Comparison of ENCODE assay signal across 11 mouse cellular contexts in the genomic region with DNA sequence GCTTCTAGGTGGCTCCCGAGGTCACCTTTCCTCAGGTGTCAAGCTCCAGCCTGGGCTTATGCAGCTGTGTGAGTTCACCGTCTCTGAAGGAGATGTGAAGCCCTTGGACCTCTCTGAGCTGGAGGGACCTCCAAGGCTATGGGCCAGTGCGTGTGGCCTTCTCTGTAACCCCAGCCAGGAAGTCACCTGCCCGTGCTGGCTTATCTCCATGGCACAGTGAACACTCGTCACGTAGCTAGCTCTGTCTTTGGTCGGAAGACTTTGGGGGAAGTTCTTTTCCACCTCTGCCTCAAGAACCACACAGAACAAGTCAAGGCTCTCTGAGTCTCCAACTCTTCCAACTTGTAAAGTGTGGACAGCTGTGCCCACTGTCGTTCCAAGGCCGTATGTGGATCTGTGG. TPM values are rescaled to one million over a fixed set of nuclear protein-coding genes. Genes with fewer than 3 reads are reported as not detected.
DNase-seq lines count a peak whose midpoint lies in the region; ATAC-seq lines count a peak whose summit lies in the region.
"Had no signal": no experiment of that assay in that cellular context is flagged by ENCODE, and none has a peak within 500 bp of the region (broad histone marks: within the 10 kb centered on the region; RNA-seq: fewer than 3 reads in every experiment).

No protein-coding gene starts in this region.

- no peak overlapping the region for H3K9ac ChIP-seq in lung, embryonic 15.5 days
- H3K9ac ChIP-seq in forebrain, embryonic 13.5 days: peak overlapping the region; percentile 63; the same call in 1 of the 2 replicates
- no peak overlapping the region for H3K9ac ChIP-seq in limb, embryonic 15.5 days

- peaks cover 22% of the 10 kb centered on the region for H3K4me1 ChIP-seq in lung, embryonic 15.5 days
- H3K4me1 ChIP-seq in forebrain, embryonic 13.5 days: peaks cover 38% of the 10 kb centered on the region
- peaks cover 23% of the 10 kb centered on the region for H3K4me1 ChIP-seq in limb, embryonic 15.5 days

- H3K27ac ChIP-seq in lung, embryonic 15.5 days: no peak overlapping the region; the same call in 1 of the 2 replicates
- peak overlapping the region; percentile 97 for H3K27ac ChIP-seq in forebrain, embryonic 13.5 days
- H3K27ac ChIP-seq in limb, embryonic 15.5 days: peak overlapping the region; percentile 77
- H3K27ac ChIP-seq: kidney, postnatal 0 days; macrophage had no signal

- H3K9me3 ChIP-seq in lung, embryonic 15.5 days: no peaks in the 10 kb centered on the region
- H3K9me3 ChIP-seq in forebrain, embryonic 13.5 days (replicated peaks): no peaks in the 10 kb centered on the region; the same call in 1 of the 2 replicates
- no peaks in the 10 kb centered on the region for H3K9me3 ChIP-seq in limb, embryonic 15.5 days

- WGBS in lung, embryonic 15.5 days: 65% methylated on average over 9 of the region's 9 CpGs
- 85% methylated on average over 9 of the region's 9 CpGs for WGBS in forebrain, embryonic 13.5 days
- WGBS in limb, embryonic 15.5 days: 72% methylated on average over 9 of the region's 9 CpGs

- no peaks in the 10 kb centered on the region for H3K27me3 ChIP-seq in lung, embryonic 15.5 days
- H3K27me3 ChIP-seq in forebrain, embryonic 13.5 days: no peaks in the 10 kb centered on the region
- H3K27me3 ChIP-seq in limb, embryonic 15.5 days: no peaks in the 10 kb centered on the region

- H3K4me3 ChIP-seq in lung, embryonic 15.5 days: no peak overlapping the region
- H3K4me3 ChIP-seq in forebrain, embryonic 13.5 days: no peak overlapping the region
- no peak overlapping the region for H3K4me3 ChIP-seq in limb, embryonic 15.5 days

- no peak overlapping the region for H3K4me2 ChIP-seq in lung, embryonic 15.5 days
- peak overlapping the region; percentile 49; the same call in 1 of the 2 replicates for H3K4me2 ChIP-seq in forebrain, embryonic 13.5 days
- no peak overlapping the region for H3K4me2 ChIP-seq in limb, embryonic 15.5 days

- no peak for DNase-seq in lung, postnatal 4 days
- no peak for DNase-seq in thymus, postnatal 36 days
- DNase-seq in Muller cell, postnatal 12 days (ENCODE audit: inconsistent ontology term): no peak
- no peak for DNase-seq in testis, postnatal 14 days (ENCODE audit: low spot score)
- DNase-seq: adrenal gland, postnatal 36 days; thymus, adult 18-20 months had no signal

- ATAC-seq in lung, embryonic 15.5 days (ENCODE audit: borderline replicate concordance, extremely low read depth, low FRiP score, low TSS enrichment): 0 out of 2 replicates have a peak, but pooled peaks have one; percentile 12
- ATAC-seq in forebrain, embryonic 13.5 days: 0 out of 2 replicates have a peak, but pooled peaks have one; percentile 2
- no peak for ATAC-seq in limb, embryonic 15.5 days (ENCODE audit: insufficient number of reproducible peaks, low FRiP score, low TSS enrichment, low read depth)

- H3K36me3 ChIP-seq in lung, embryonic 15.5 days: no peaks in the 10 kb centered on the region
- no peaks in the 10 kb centered on the region for H3K36me3 ChIP-seq in forebrain, embryonic 13.5 days (ENCODE audit: poor library complexity, severe bottlenecking)
- no peaks in the 10 kb centered on the region for H3K36me3 ChIP-seq in limb, embryonic 15.5 days

RNA-seq across cellular contexts. Expression of gene Sox10, which starts 29.0 kb away (rescaled TPM):
- polyA plus RNA-seq in lung, embryonic 15.5 days (2015; fragmentation: Nextera tagmentation; extraction: Ambion mirVana): 0.65 and 0.92 TPM in 2 replicates
- 0.45 and 0.49 TPM in 2 replicates for polyA plus RNA-seq in forebrain, embryonic 13.5 days (2015; fragmentation: Nextera tagmentation; extraction: Ambion mirVana)
- 4.2 and 5.2 TPM in 2 replicates for polyA plus RNA-seq in limb, embryonic 15.5 days (2015; fragmentation: Nextera tagmentation; extraction: Ambion mirVana)
- polyA plus RNA-seq: macrophage had no signal

RNA-seq across cellular contexts. Expression of gene Pick1, which starts 34.9 kb away (rescaled TPM):
- 35.1 and 42.8 TPM in 2 replicates for polyA plus RNA-seq in lung, embryonic 15.5 days (2015; fragmentation: Nextera tagmentation; extraction: Ambion mirVana)
- polyA plus RNA-seq in forebrain, embryonic 13.5 days (2015; fragmentation: Nextera tagmentation; extraction: Ambion mirVana): 68.1 and 74.3 TPM in 2 replicates
- 43.8 and 45.8 TPM in 2 replicates for polyA plus RNA-seq in limb, embryonic 15.5 days (2015; fragmentation: Nextera tagmentation; extraction: Ambion mirVana)

RNA-seq across cellular contexts. Expression of gene Gm49486, which starts 35.1 kb away (rescaled TPM):
- 0.31 and 0.46 TPM in 2 replicates for polyA plus RNA-seq in lung, embryonic 15.5 days (2015; fragmentation: Nextera tagmentation; extraction: Ambion mirVana)
- polyA plus RNA-seq in forebrain, embryonic 13.5 days (2015; fragmentation: Nextera tagmentation; extraction: Ambion mirVana): 0.96 and 1.3 TPM in 2 replicates
- polyA plus RNA-seq in limb, embryonic 15.5 days (2015; fragmentation: Nextera tagmentation; extraction: Ambion mirVana): 1.1 and 1.2 TPM in 2 replicates
- polyA plus RNA-seq: macrophage had no signal

RNA-seq across cellular contexts. Expression of gene 1700088E04Rik, which starts 53.0 kb away (rescaled TPM):
- 9.9 and 10.8 TPM in 2 replicates for polyA plus RNA-seq in lung, embryonic 15.5 days (2015; fragmentation: Nextera tagmentation; extraction: Ambion mirVana)
- 12.1 and 13.7 TPM in 2 replicates for polyA plus RNA-seq in forebrain, embryonic 13.5 days (2015; fragmentation: Nextera tagmentation; extraction: Ambion mirVana)
- 6.3 and 8.5 TPM in 2 replicates for polyA plus RNA-seq in limb, embryonic 15.5 days (2015; fragmentation: Nextera tagmentation; extraction: Ambion mirVana)

RNA-seq across cellular contexts. Expression of gene Polr2f, which starts 53.2 kb away (rescaled TPM):
- polyA plus RNA-seq in lung, embryonic 15.5 days (2015; fragmentation: Nextera tagmentation; extraction: Ambion mirVana): 240 and 281 TPM in 2 replicates
- 300 and 353 TPM in 2 replicates for polyA plus RNA-seq in forebrain, embryonic 13.5 days (2015; fragmentation: Nextera tagmentation; extraction: Ambion mirVana)
- polyA plus RNA-seq in limb, embryonic 15.5 days (2015; fragmentation: Nextera tagmentation; extraction: Ambion mirVana): 295 and 310 TPM in 2 replicates
